Mouse (Mus musculus) small intestine, adult 2 months (tissue): ENCODE data around the gene Mettl7a1.
"Not testable (repeated sequence)": the region's sequence is repeated elsewhere in the genome, so short reads cannot be mapped to it uniquely, and the experiment has no call there.

ENCODE experiments used
- CTCF ChIP-seq: fragments of 200-500 bp; IDR thresholded peaks from 2 replicates; pipeline ENCODE4 v1.5.1; 2012; ENCODE audit warnings: low read depth, mild to moderate bottlenecking, control low read depth, inconsistent platforms, low read length, moderate library complexity, mixed read lengths; ENCODE audit not compliant: insufficient replicate concordance, insufficient read length; ENCODE audit errors: extremely low read depth
- POLR2A ChIP-seq: fragments of 200-500 bp; IDR thresholded peaks from 2 replicates; pipeline ENCODE4 v1.6.1; 2012; ENCODE audit warnings: low read depth, mild to moderate bottlenecking, control low read depth, inconsistent platforms, low read length, moderate library complexity

- TF ChIP-seq CTCF, POLR2A: not testable (repeated sequence)
These were observed 24.1 kb downstream of the Mettl7a1 start for GRCm38 (mm10) chr15:100328089-100328488.
